Mouse (Mus musculus): ENCODE results near the gene Chic2.

DNA sequence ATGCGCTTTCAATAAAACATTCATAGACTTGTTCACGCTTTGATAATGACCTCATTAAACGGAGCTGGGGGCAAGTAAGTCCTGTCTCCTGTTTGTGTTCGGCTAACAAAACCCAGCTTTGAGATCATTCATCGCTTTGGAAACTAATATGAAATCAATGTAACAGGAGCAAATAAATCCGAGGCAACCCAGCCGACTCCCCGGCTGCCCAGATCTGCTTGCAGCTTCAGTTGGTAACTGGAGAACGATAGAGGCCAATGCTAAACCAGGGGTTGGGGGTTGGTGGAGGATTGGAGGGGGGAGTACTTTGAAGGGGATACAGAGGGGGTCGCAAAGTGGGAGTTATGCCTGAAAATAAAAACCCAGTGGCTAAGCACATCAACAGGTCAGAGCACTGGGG lies 27.4 kb upstream of the Chic2 start:
- no peak for TF ChIP-seq CTCF (IDR thresholded peaks at IDR 0.05; ENCODE audit: control insufficient read depth, insufficient read depth, insufficient read length)
- TF ChIP-seq MYOG (IDR thresholded peaks at IDR 0.05; ENCODE audit: control insufficient read depth, extremely low read depth, insufficient read length) = no peak

All from C2C12 (cell line).